Comparison of ENCODE assay signal across 24 mouse cellular contexts in genomic region chr2:59969099-59969498, GRCm38 (mm10).
DNase-seq lines count a peak whose midpoint lies in the region; ATAC-seq and TF ChIP-seq lines count a peak whose summit lies in the region.
"Had no signal": no experiment of that assay in that cellular context is flagged by ENCODE, and none has a peak within 500 bp of the region (broad histone marks: within the 10 kb centered on the region; RNA-seq: fewer than 3 reads in every experiment).

No protein-coding gene starts in this region.

- peak overlapping the region; percentile 36; the same call in 1 of the 2 replicates for H3K27ac ChIP-seq in gastrocnemius, adult 2 months
- no peak overlapping the region for H3K27ac ChIP-seq in left cerebral cortex, adult 2 months
- no peak overlapping the region for H3K27ac ChIP-seq in midbrain, postnatal 0 days (ENCODE audit: low read depth, low read length)
- H3K27ac ChIP-seq: forebrain, embryonic 13.5 days; hindbrain, embryonic 14.5 days; intestine, embryonic 15.5 days; limb, embryonic 12.5 days; midbrain, embryonic 12.5 days; neural tube, embryonic 13.5 days had no signal

- no peak for TF ChIP-seq CTCF in gastrocnemius, adult 2 months (IDR thresholded peaks at IDR 0.05)
- TF ChIP-seq CTCF in left cerebral cortex, adult 2 months (IDR thresholded peaks at IDR 0.05) = no peak
- TF ChIP-seq CTCF in midbrain, postnatal 0 days (IDR thresholded peaks at IDR 0.05) = no peak

- ATAC-seq in activated CD4-positive, CD25-positive, alpha-beta regulatory T cell, adult 4 months = peak; percentile 85
- ATAC-seq in midbrain, postnatal 0 days (ENCODE audit: low FRiP score) = no peak
- ATAC-seq: forebrain, embryonic 13.5 days; intestine, embryonic 15.5 days; liver, postnatal 0 days; lung, postnatal 0 days had no signal

- H3K4me2 ChIP-seq in midbrain, postnatal 0 days (ENCODE audit: low read depth, low read length, poor library complexity, severe bottlenecking) = no peak overlapping the region
- H3K4me2 ChIP-seq: forebrain, embryonic 13.5 days; hindbrain, embryonic 14.5 days; intestine, embryonic 15.5 days; limb, embryonic 12.5 days; liver, embryonic 11.5 days; midbrain, embryonic 12.5 days; neural tube, embryonic 13.5 days had no signal

- no peaks in the 10 kb centered on the region for H3K27me3 ChIP-seq in midbrain, postnatal 0 days (ENCODE audit: insufficient read depth, low read length)
- H3K27me3 ChIP-seq: forebrain, embryonic 13.5 days; intestine, embryonic 15.5 days; limb, embryonic 12.5 days; midbrain, embryonic 12.5 days; neural tube, embryonic 13.5 days had no signal

- DNase-seq in gastrocnemius, adult 2 months = no peak
- DNase-seq in gastrocnemius, postnatal 4 days (ENCODE audit: low spot score in 2 of 2) = no peak
- peak; percentile 20 for DNase-seq in induced T-regulatory cell, adult 2 months (ENCODE audit: low read depth)
- DNase-seq in left cerebral cortex, adult 2 months (ENCODE audit: extremely low spot score in 1 of 2, low spot score in 2 of 2) = no peak
- no peak for DNase-seq in midbrain, postnatal 0 days (ENCODE audit: low spot score)
- DNase-seq in embryo, embryonic 11 days = no peak
- DNase-seq: adrenal gland, postnatal 25 days; cerebellum, adult 2 months; cerebellum, postnatal 36 days; gastrocnemius, postnatal 25 days; heart, postnatal 4 days; kidney, postnatal 14 days; liver, postnatal 0 days; right cerebral cortex, postnatal 4 days; thymus, postnatal 14 days had no signal

- 0 out of 2 replicates have a peak, but pooled peaks cover 9% of the 10 kb centered on the region for H3K36me3 ChIP-seq in midbrain, postnatal 0 days (ENCODE audit: insufficient read depth, low read length)

- H3K4me1 ChIP-seq in midbrain, postnatal 0 days (ENCODE audit: insufficient read depth, low read length) = no peaks in the 10 kb centered on the region
- H3K4me1 ChIP-seq: forebrain, embryonic 13.5 days; intestine, embryonic 15.5 days; limb, embryonic 12.5 days; midbrain, embryonic 12.5 days had no signal

- no peak overlapping the region for H3K9ac ChIP-seq in midbrain, postnatal 0 days (replicated peaks; ENCODE audit: low read length, poor library complexity, severe bottlenecking)
- H3K9ac ChIP-seq: forebrain, embryonic 13.5 days; hindbrain, embryonic 14.5 days; intestine, embryonic 15.5 days; limb, embryonic 12.5 days; liver, postnatal 0 days; midbrain, embryonic 12.5 days; neural tube, embryonic 13.5 days had no signal

- H3K4me3 ChIP-seq in gastrocnemius, adult 2 months = no peak overlapping the region
- H3K4me3 ChIP-seq in left cerebral cortex, adult 2 months = no peak overlapping the region
- no peak overlapping the region for H3K4me3 ChIP-seq in midbrain, postnatal 0 days (ENCODE audit: low read depth, low read length)
- H3K4me3 ChIP-seq: forebrain, embryonic 13.5 days; intestine, embryonic 15.5 days; limb, embryonic 12.5 days; midbrain, embryonic 12.5 days; neural tube, embryonic 13.5 days had no signal

- intact Hi-C loops in gastrocnemius, adult 2 months (cut with DNase I) = no loop called here
- intact Hi-C loops in left cerebral cortex, adult 2 months (cut with DNase I) = no loop called here

- H3K9me3 ChIP-seq in midbrain, postnatal 0 days (ENCODE audit: low read length) = no peaks in the 10 kb centered on the region
- H3K9me3 ChIP-seq: forebrain, embryonic 13.5 days; intestine, embryonic 15.5 days; limb, embryonic 12.5 days; midbrain, embryonic 12.5 days; neural tube, embryonic 13.5 days had no signal

- WGBS in midbrain, postnatal 0 days = 89% methylated on average over 10 of the region's 10 CpGs
